Mouse (Mus musculus) heart, embryonic 16.5 days (tissue): ENCODE results near the gene Mdh1b. TPM values are rescaled to one million over a fixed set of nuclear protein-coding genes. Genes with fewer than 3 reads are reported as not detected.

ENCODE experiments used
- ATAC-seq: fragments of 200-750 bp; cut with Nextera tagmentation; replicated peaks from 2 replicates; pipeline ENCODE4 v1.8.0; 2017; ENCODE audit warnings: moderate number of reproducible peaks; ENCODE audit not compliant: insufficient read depth, low FRiP score; ENCODE audit errors: extremely low read depth
- H3K27ac ChIP-seq: fragments of 300-500 bp; sonication (generic); 2 replicates; pipeline ENCODE4 v1.5.1; 2014; ENCODE audit warnings: mild to moderate bottlenecking, low read length, control low read depth, moderate library complexity
- H3K27me3 ChIP-seq: fragments of 300-500 bp; sonication (generic); 2 replicates; pipeline ENCODE4 v1.6.1; 2014; ENCODE audit warnings: low read length, mixed read lengths; ENCODE audit not compliant: control insufficient read depth, insufficient read depth
- H3K36me3 ChIP-seq: fragments of 300-500 bp; sonication (generic); 2 replicates; pipeline ENCODE4 v1.6.1; 2014; ENCODE audit not compliant: control insufficient read depth, insufficient read depth
- H3K4me1 ChIP-seq: fragments of 300-500 bp; sonication (generic); 2 replicates; pipeline ENCODE4 v1.6.1; 2014; ENCODE audit warnings: low read length, mixed read lengths; ENCODE audit not compliant: control insufficient read depth, insufficient read depth
- H3K4me2 ChIP-seq: fragments of 300-500 bp; sonication (generic); 2 replicates; pipeline ENCODE4 v1.6.1; 2014; ENCODE audit warnings: low read depth, mild to moderate bottlenecking, control low read depth, low read length
- H3K4me3 ChIP-seq: fragments of 300-500 bp; sonication (generic); 2 replicates; pipeline ENCODE4 v1.5.1; 2014; ENCODE audit warnings: mild to moderate bottlenecking, control low read depth, low read length
- H3K9ac ChIP-seq: fragments of 300-500 bp; sonication (generic); 2 replicates; pipeline ENCODE4 v1.6.1; 2014; ENCODE audit warnings: low read length, control low read depth
- H3K9me3 ChIP-seq: fragments of 300-500 bp; sonication (generic); replicated peaks from 2 replicates; pipeline ENCODE4 v1.6.1; 2016; ENCODE audit warnings: low read length; ENCODE audit not compliant: control insufficient read depth
- WGBS: fragments of 180-500 bp; shearing (Covaris S2); extraction: QIAGEN DNeasy Blood & Tissue Kit; methylation state at CpG from one replicate; pipeline ENCODE4 v1.1.7; 2014; 5-methylcytosine and 5-hydroxymethylcytosine counted together
- polyA plus RNA-seq: library from polyadenylated mRNA; unstranded; fragments of >200 nt; fragmentation: Nextera tagmentation; extraction: Ambion mirVana; gene quantifications from 2 replicates; pipeline ENCODE4 v1.2.1, GENCODE M21; 2015

Mdh1b gene
- polyA plus RNA-seq, 1 experiment from 2014 or later = 0.16 TPM

DNA sequence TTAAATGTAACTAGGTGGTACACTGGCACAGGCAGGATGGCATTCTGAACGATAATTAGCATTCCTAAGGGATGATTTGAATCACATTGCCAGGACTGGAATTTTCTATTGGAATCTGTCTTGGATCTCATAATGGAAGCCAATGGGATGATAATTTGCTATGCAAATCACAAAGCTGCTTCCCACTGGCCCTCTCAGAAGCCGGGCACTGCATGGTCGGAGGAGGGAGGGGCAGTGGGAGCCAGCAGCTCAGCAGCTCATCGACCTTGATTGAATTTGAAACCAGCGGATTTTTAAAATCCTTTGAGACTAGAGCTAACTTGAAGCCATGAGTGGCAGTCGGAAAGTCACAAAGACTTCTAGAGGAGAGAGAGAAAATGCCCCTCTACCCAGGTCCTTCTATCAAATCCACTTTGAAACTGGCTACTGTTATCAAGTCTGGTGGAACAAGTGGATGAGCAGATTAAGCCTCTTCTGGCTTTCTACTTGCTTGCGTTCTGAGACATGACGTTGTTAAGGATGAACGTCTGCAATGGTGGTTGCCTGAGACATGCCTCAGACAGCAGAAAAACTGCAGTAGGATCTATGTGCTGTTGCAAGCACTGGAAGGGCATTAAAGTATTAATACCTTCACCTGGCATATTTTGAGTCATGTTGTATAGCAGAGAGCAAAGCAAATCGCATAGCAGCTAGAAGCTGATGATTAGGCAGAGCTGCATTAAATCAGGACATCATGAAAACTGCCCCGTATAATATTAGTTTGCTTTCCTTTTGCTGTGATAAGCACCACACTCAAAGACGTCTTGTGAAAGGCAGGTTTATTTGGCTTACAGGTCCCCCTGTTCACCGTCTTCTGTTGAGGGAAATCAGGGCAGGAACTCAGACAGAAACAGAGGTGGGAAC is 61.9 kb downstream of the Mdh1b start:
- H3K4me3 ChIP-seq = peak overlapping the region; percentile 12; the same call in 1 of the 2 replicates
- no peaks in the 10 kb centered on the region; the same call in none of the 2 replicates for H3K27me3 ChIP-seq
- H3K9me3 ChIP-seq = no peaks in the 10 kb centered on the region
- H3K4me2 ChIP-seq = peak overlapping the region; percentile 43
- no peak overlapping the region for H3K9ac ChIP-seq
- no peaks in the 10 kb centered on the region for H3K4me1 ChIP-seq
- ATAC-seq = no peak
- no peaks in the 10 kb centered on the region for H3K36me3 ChIP-seq
- H3K27ac ChIP-seq = no peak overlapping the region
- WGBS = 23% methylated on average over 13 of the region's 13 CpGs

- no peak overlapping the region for H3K4me2 ChIP-seq
- WGBS = 33% methylated on average over 9 of the region's 9 CpGs
- H3K9me3 ChIP-seq = no peaks in the 10 kb centered on the region
- H3K27me3 ChIP-seq = no peaks in the 10 kb centered on the region; the same call in none of the 2 replicates
- no peaks in the 10 kb centered on the region for H3K36me3 ChIP-seq
- ATAC-seq = no peak
- no peak overlapping the region for H3K4me3 ChIP-seq
- no peak overlapping the region for H3K27ac ChIP-seq
- no peak overlapping the region for H3K9ac ChIP-seq
- no peaks in the 10 kb centered on the region for H3K4me1 ChIP-seq
These were observed 62.7 kb downstream of the Mdh1b start for GRCm38 (mm10) chr1:63667201-63667948.

- Histone ChIP-seq H3K27me3 (no peaks in the 10 kb centered on the region; the same call in none of the 2 replicates), H3K4me3 (no peak overlapping the region), H3K27ac (no peak overlapping the region), H3K9ac (no peak overlapping the region), H3K4me1 (no peaks in the 10 kb centered on the region), H3K36me3 (no peaks in the 10 kb centered on the region), H3K4me2 (no peak overlapping the region), H3K9me3 (no peaks in the 10 kb centered on the region)
- no peak for ATAC-seq
- WGBS = 87% methylated on average over 2 of the region's 2 CpGs
These were observed 64.0 kb downstream of the Mdh1b start for GRCm38 (mm10) chr1:63666089-63666488.

GRCm38 (mm10) chr1:63659591-63659990 is 70.5 kb downstream of the Mdh1b start:
- Histone ChIP-seq H3K9ac (no peak overlapping the region), H3K4me3 (no peak overlapping the region), H3K9me3 (no peaks in the 10 kb centered on the region), H3K27ac (no peak overlapping the region), H3K27me3 (no peaks in the 10 kb centered on the region; the same call in 1 of the 2 replicates), H3K4me1 (no peaks in the 10 kb centered on the region), H3K36me3 (no peaks in the 10 kb centered on the region), H3K4me2 (no peak overlapping the region)
- WGBS = under 1% methylated on average over 7 of the region's 7 CpGs
- ATAC-seq = no peak

DNA sequence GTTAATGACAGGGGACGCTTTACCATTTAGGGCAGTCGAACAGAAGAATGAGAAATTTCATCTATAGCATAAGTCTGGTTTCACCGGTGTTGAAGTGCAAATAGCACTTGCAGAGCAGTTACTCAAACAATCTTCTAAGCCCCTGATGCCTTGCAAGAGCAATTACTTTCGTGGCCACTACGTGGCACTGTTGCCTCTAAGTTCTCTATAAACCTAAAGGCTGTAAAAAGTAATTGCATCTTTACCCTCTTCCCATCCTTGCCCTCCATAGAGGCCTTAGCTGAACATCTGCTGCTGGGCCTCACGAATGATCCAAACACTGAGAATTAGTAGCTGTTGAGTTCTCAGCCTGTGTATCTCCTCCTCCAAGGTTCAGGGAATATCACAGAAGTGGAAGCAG is 72.1 kb downstream of the Mdh1b start:
- Histone ChIP-seq H3K27me3 (no peaks in the 10 kb centered on the region), H3K27ac (no peak overlapping the region), H3K4me3 (no peak overlapping the region), H3K4me1 (no peaks in the 10 kb centered on the region), H3K9me3 (no peaks in the 10 kb centered on the region), H3K36me3 (no peaks in the 10 kb centered on the region), H3K4me2 (no peak overlapping the region), H3K9ac (no peak overlapping the region)
- WGBS = 9% methylated on average over 6 of the region's 6 CpGs
- no peak for ATAC-seq

Other genes with a start within 250 kb of the Mdh1b start
- not detected in 2 replicates for gene Gm39653, start 114.3 kb downstream of the Mdh1b start, polyA plus RNA-seq
- gene Dytn, start 43.4 kb downstream of the Mdh1b start, polyA plus RNA-seq = not detected in 2 replicates
- gene Fastkd2, start 296 bp upstream of the Mdh1b start, polyA plus RNA-seq = 52.5 and 54.8 TPM in 2 replicates
- 0.11 TPM in 1 of 2 replicates, not detected in the other for gene 4933402D24Rik, start 38.9 kb upstream of the Mdh1b start, polyA plus RNA-seq